Comparison of ENCODE assay signal across 13 mouse cellular contexts in the genomic region with DNA sequence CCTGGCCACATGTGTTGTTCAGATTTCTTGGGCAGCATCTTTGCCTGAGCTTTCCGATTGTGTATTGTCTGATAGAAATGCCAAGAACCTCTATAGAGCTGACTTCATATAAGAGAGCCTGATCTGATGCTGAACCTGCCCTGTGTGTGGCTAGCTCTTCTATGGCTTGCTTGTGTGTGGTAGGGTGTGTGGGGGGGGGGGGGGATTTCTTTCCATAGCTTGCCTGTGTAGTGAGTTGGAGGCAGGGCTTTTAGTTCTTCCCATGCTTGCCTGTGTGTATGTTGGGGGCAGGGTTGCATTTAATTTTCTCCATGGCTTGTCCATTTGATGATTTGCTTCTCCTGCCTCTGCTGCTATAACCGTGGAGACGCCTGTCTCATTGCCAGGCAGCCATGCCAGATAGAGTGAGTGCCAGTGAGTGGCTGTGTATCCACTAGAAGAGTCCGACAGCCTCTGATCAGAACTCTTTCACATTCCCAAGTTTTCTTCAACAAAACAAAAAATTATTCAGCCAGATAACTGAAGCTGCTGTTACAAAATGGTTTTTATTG. TPM values are rescaled to one million over a fixed set of nuclear protein-coding genes. Genes with fewer than 3 reads are reported as not detected.
DNase-seq lines count a peak whose midpoint lies in the region; ATAC-seq and TF ChIP-seq lines count a peak whose summit lies in the region.
"Had no signal": no experiment of that assay in that cellular context is flagged by ENCODE, and none has a peak within 500 bp of the region (broad histone marks: within the 10 kb centered on the region; RNA-seq: fewer than 3 reads in every experiment).

No protein-coding gene starts in this region.

- TF ChIP-seq CTCF in forebrain, postnatal 0 days (IDR thresholded peaks at IDR 0.05; ENCODE audit: low read depth), result no peak
- no peak for TF ChIP-seq CTCF in lung, postnatal 0 days (IDR thresholded peaks at IDR 0.05)

- H3K4me3 ChIP-seq in liver, embryonic 11.5 days (ENCODE audit: low read depth, low read length), result no peak overlapping the region
- H3K4me3 ChIP-seq in forebrain, postnatal 0 days (ENCODE audit: low read depth, low read length), result no peak overlapping the region
- no peak overlapping the region for H3K4me3 ChIP-seq in lung, postnatal 0 days (ENCODE audit: low read depth, low read length)
- H3K4me3 ChIP-seq: limb, embryonic 13.5 days had no signal

- H3K9ac ChIP-seq in liver, embryonic 11.5 days (ENCODE audit: low read depth, low read length), result no peak overlapping the region
- no peak overlapping the region for H3K9ac ChIP-seq in forebrain, postnatal 0 days
- H3K9ac ChIP-seq in lung, postnatal 0 days (replicated peaks; ENCODE audit: low read depth), result no peak overlapping the region
- H3K9ac ChIP-seq: limb, embryonic 13.5 days had no signal

- no peaks in the 10 kb centered on the region for H3K4me1 ChIP-seq in liver, embryonic 11.5 days (replicated peaks; ENCODE audit: control insufficient read depth, insufficient read depth, low read length)
- H3K4me1 ChIP-seq in forebrain, postnatal 0 days (ENCODE audit: insufficient read depth), result 0 out of 2 replicates have a peak, but pooled peaks cover 5% of the 10 kb centered on the region
- H3K4me1 ChIP-seq in lung, postnatal 0 days (ENCODE audit: insufficient read depth, low read depth, low read length), result peaks cover 7% of the 10 kb centered on the region; the same call in 1 of the 2 replicates

- H3K4me2 ChIP-seq in liver, embryonic 11.5 days, result no peak overlapping the region
- H3K4me2 ChIP-seq in forebrain, postnatal 0 days (ENCODE audit: low read depth), result no peak overlapping the region
- no peak overlapping the region for H3K4me2 ChIP-seq in lung, postnatal 0 days (replicated peaks; ENCODE audit: low read depth, low read length)
- H3K4me2 ChIP-seq: limb, embryonic 13.5 days had no signal

- peak overlapping the region; percentile 38; the same call in 1 of the 2 replicates for H3K27ac ChIP-seq in liver, embryonic 11.5 days (ENCODE audit: low read depth, low read length)
- 0 out of 2 replicates have a peak overlapping the region, but pooled peaks have one; percentile 3 for H3K27ac ChIP-seq in forebrain, postnatal 0 days (ENCODE audit: low read depth, low read length)
- peak overlapping the region; percentile 78 for H3K27ac ChIP-seq in lung, postnatal 0 days (ENCODE audit: low read length)

- H3K27me3 ChIP-seq in liver, embryonic 11.5 days (replicated peaks; ENCODE audit: control insufficient read depth, insufficient read depth, low read length), result no peaks in the 10 kb centered on the region
- H3K27me3 ChIP-seq in forebrain, postnatal 0 days (ENCODE audit: insufficient read depth, low read length), result no peaks in the 10 kb centered on the region
- H3K27me3 ChIP-seq in lung, postnatal 0 days (replicated peaks; ENCODE audit: insufficient read depth, low read length), result no peaks in the 10 kb centered on the region
- H3K27me3 ChIP-seq: limb, embryonic 13.5 days had no signal

- DNase-seq in gastrocnemius, postnatal 10 days, result peak; percentile 34
- no peak for DNase-seq in gastrocnemius, adult 18-20 months (ENCODE audit: low spot score)
- no peak for DNase-seq in liver, embryonic 11.5 days (ENCODE audit: low spot score)
- no peak for DNase-seq in liver
- DNase-seq in forebrain, postnatal 0 days, result peak; percentile 58
- peak; percentile 45 for DNase-seq in lung, postnatal 0 days (ENCODE audit: low spot score)
- no peak for DNase-seq in T-cell, adult 2 months (ENCODE audit: low spot score)
- no peak for DNase-seq in retina, postnatal 1 day
- DNase-seq: kidney, postnatal 14 days; right cerebral cortex, adult 18-20 months; thymus, postnatal 36 days had no signal

- ATAC-seq in liver, embryonic 11.5 days (replicated peaks; ENCODE audit: low FRiP score), result no peak
- peak; percentile 39 for ATAC-seq in forebrain, postnatal 0 days
- ATAC-seq in lung, postnatal 0 days, result peak; percentile 59

- H3K36me3 ChIP-seq in liver, embryonic 11.5 days (ENCODE audit: control insufficient read depth, insufficient read depth, low read length), result peaks cover 46% of the 10 kb centered on the region
- H3K36me3 ChIP-seq in forebrain, postnatal 0 days (ENCODE audit: insufficient read depth), result peaks cover 37% of the 10 kb centered on the region
- H3K36me3 ChIP-seq in lung, postnatal 0 days (ENCODE audit: insufficient read depth, low read length), result peaks cover 26% of the 10 kb centered on the region; the same call in 1 of the 2 replicates

- peak; percentile 12; the same call in 1 of the 2 replicates for TF ChIP-seq EP300 in lung, postnatal 0 days (IDR thresholded peaks at IDR 0.05)

- no peaks in the 10 kb centered on the region for H3K9me3 ChIP-seq in liver, embryonic 11.5 days (ENCODE audit: control insufficient read depth, low read length)
- H3K9me3 ChIP-seq in forebrain, postnatal 0 days (ENCODE audit: low read length), result no peaks in the 10 kb centered on the region
- no peaks in the 10 kb centered on the region for H3K9me3 ChIP-seq in lung, postnatal 0 days (ENCODE audit: low read length)
- H3K9me3 ChIP-seq: limb, embryonic 13.5 days had no signal

- 92% methylated on average over 4 of the region's 4 CpGs for WGBS in liver, embryonic 11.5 days
- WGBS in forebrain, postnatal 0 days, result 34% methylated on average over 4 of the region's 4 CpGs
- 43% methylated on average over 4 of the region's 4 CpGs for WGBS in lung, postnatal 0 days

RNA-seq across cellular contexts. Expression of gene Mroh8, which starts 28.4 kb away (rescaled TPM):
- under 1 TPM; 0.18 to 0.47 TPM for total RNA-seq in gastrocnemius, postnatal 10 days (2021)
- total RNA-seq in gastrocnemius, adult 18-20 months (2021), result 1 to 10 TPM; 1.4 TPM
- 0.29 and 0.57 TPM in 2 replicates for polyA plus RNA-seq in liver, embryonic 11.5 days (2014; fragmentation: Nextera tagmentation; extraction: Ambion mirVana)
- 0.38 and 1.2 TPM in 2 replicates for total RNA-seq in forebrain, postnatal 0 days (2014; rRNA removed)
- polyA plus RNA-seq in forebrain, postnatal 0 days (2015; fragmentation: Nextera tagmentation; extraction: Ambion mirVana), result 0.23 and 0.65 TPM in 2 replicates
- polyA plus RNA-seq in lung, postnatal 0 days (2015; fragmentation: Nextera tagmentation; extraction: Ambion mirVana), result 0.23 and 0.25 TPM in 2 replicates
- total RNA-seq: monocyte, adult 5-6 weeks had no signal

RNA-seq across cellular contexts. Expression of gene Rpn2, which starts 29.0 kb away (rescaled TPM):
- 100 to 1,000 TPM in 1 of 2 experiments, 10 to 100 TPM in 1; 97.2 to 114 TPM for total RNA-seq in gastrocnemius, postnatal 10 days (2021)
- 10 to 100 TPM; 78.2 to 84.6 TPM for total RNA-seq in gastrocnemius, adult 18-20 months (2021)
- polyA plus RNA-seq in liver, embryonic 11.5 days (2014; fragmentation: Nextera tagmentation; extraction: Ambion mirVana), result 302 and 331 TPM in 2 replicates
- 175 and 198 TPM in 2 replicates for total RNA-seq in forebrain, postnatal 0 days (2014; rRNA removed)
- polyA plus RNA-seq in forebrain, postnatal 0 days (2015; fragmentation: Nextera tagmentation; extraction: Ambion mirVana), result 152 and 184 TPM in 2 replicates
- 163 and 168 TPM in 2 replicates for polyA plus RNA-seq in lung, postnatal 0 days (2015; fragmentation: Nextera tagmentation; extraction: Ambion mirVana)

RNA-seq across cellular contexts. Expression of gene Ghrh, which starts 39.5 kb away (rescaled TPM):
- total RNA-seq in gastrocnemius, postnatal 10 days (2021), result not detected
- not detected for total RNA-seq in gastrocnemius, adult 18-20 months (2021)
- not detected in 2 replicates for polyA plus RNA-seq in liver, embryonic 11.5 days (2014; fragmentation: Nextera tagmentation; extraction: Ambion mirVana)
- 1.5 and 1.7 TPM in 2 replicates for total RNA-seq in forebrain, postnatal 0 days (2014; rRNA removed)
- polyA plus RNA-seq in forebrain, postnatal 0 days (2015; fragmentation: Nextera tagmentation; extraction: Ambion mirVana), result 0.74 and 2.8 TPM in 2 replicates
- 0.70 and 0.79 TPM in 2 replicates for polyA plus RNA-seq in lung, postnatal 0 days (2015; fragmentation: Nextera tagmentation; extraction: Ambion mirVana)
- total RNA-seq: monocyte, adult 5-6 weeks had no signal
- polyA plus RNA-seq: limb, embryonic 13.5 days had no signal

RNA-seq across cellular contexts. Expression of gene Manbal, which starts 59.6 kb away (rescaled TPM):
- total RNA-seq in gastrocnemius, postnatal 10 days (2021), result 10 to 100 TPM; 30.1 to 32.2 TPM
- 10 to 100 TPM; 15.2 to 15.9 TPM for total RNA-seq in gastrocnemius, adult 18-20 months (2021)
- 21.2 and 23.0 TPM in 2 replicates for polyA plus RNA-seq in liver, embryonic 11.5 days (2014; fragmentation: Nextera tagmentation; extraction: Ambion mirVana)
- total RNA-seq in forebrain, postnatal 0 days (2014; rRNA removed), result 69.9 and 73.6 TPM in 2 replicates
- polyA plus RNA-seq in forebrain, postnatal 0 days (2015; fragmentation: Nextera tagmentation; extraction: Ambion mirVana), result 139 TPM in 2 replicates
- polyA plus RNA-seq in lung, postnatal 0 days (2015; fragmentation: Nextera tagmentation; extraction: Ambion mirVana), result 95.7 and 100 TPM in 2 replicates

Comparison
In these comparisons a context has a peak if more than half of its experiments do, and no peak if none do; other contexts are left out.
1. DNase-seq: peak in gastrocnemius, postnatal 10 days (single experiment), forebrain, postnatal 0 days (single experiment) and lung, postnatal 0 days (single experiment); none in gastrocnemius, adult 18-20 months (single experiment), liver, embryonic 11.5 days (single experiment), liver (single experiment), T-cell, adult 2 months (single experiment) and retina, postnatal 1 day (single experiment).
2. H3K27ac ChIP-seq: peak in every context shown above with its lines; median percentile 78 in lung, postnatal 0 days; 38 in liver, embryonic 11.5 days; 3 in forebrain, postnatal 0 days.